ENCODE assay signal across 8 mouse cellular contexts in genomic region chr3:70103983-70104827, GRCm38 (mm10).
DNase-seq lines count a peak whose midpoint lies in the region; ATAC-seq lines count a peak whose summit lies in the region.

No protein-coding gene starts in this region.

- peak; percentile 61 for DNase-seq in R1 (ENCODE audit: low read depth, low spot score)
- DNase-seq in cerebellum, adult 18-20 months, result peak; percentile 66 to 84
- DNase-seq in forelimb bud, embryonic 11.5 days (ENCODE audit: low read depth, low spot score), result peak; percentile 88
- peak; percentile 86 to 94 for DNase-seq in layer of hippocampus, postnatal 14 days (ENCODE audit: low spot score in 2 of 2)
- DNase-seq in lung, postnatal 10 days, result peak; percentile 76
- peak; percentile 68 for DNase-seq in retina, postnatal 7 days (ENCODE audit: low read depth, low spot score)

- H3K27me3 ChIP-seq in hindbrain, embryonic 13.5 days, result 0 out of 2 replicates have a peak, but pooled peaks cover 2% of the 10 kb centered on the region

- H3K9me3 ChIP-seq in hindbrain, embryonic 13.5 days, result no peaks in the 10 kb centered on the region

- peaks cover 10% of the 10 kb centered on the region for H3K4me1 ChIP-seq in hindbrain, embryonic 13.5 days (replicated peaks)

- H3K27ac ChIP-seq in hindbrain, embryonic 13.5 days, result no peak overlapping the region; the same call in 1 of the 2 replicates

- peak overlapping the region; percentile 68 for H3K9ac ChIP-seq in hindbrain, embryonic 13.5 days

- H3K36me3 ChIP-seq in hindbrain, embryonic 13.5 days, result no peaks in the 10 kb centered on the region

- 10% methylated on average over 21 of the region's 21 CpGs for WGBS in hindbrain, embryonic 13.5 days

- peak overlapping the region; percentile 40 for H3K4me3 ChIP-seq in hindbrain, embryonic 13.5 days

- peak overlapping the region; percentile 66 for H3K4me2 ChIP-seq in hindbrain, embryonic 13.5 days

- peak; percentile 60; the same call in 1 of the 2 replicates for ATAC-seq in hindbrain, embryonic 13.5 days (ENCODE audit: low FRiP score)
- ATAC-seq in monocyte, adult 5-6 weeks (replicated peaks; ENCODE audit: insufficient number of reproducible peaks, low FRiP score, low TSS enrichment, poor library complexity, severe bottlenecking), result no peak
